Mouse (Mus musculus): ENCODE data around the gene Gm26602. TPM values are rescaled to one million over a fixed set of nuclear protein-coding genes. Genes with fewer than 3 reads are reported as not detected.

Gm26602 gene
- polyA plus RNA-seq (2016; fragmentation: Nextera tagmentation; extraction: Ambion mirVana): 1.4 and 4.0 TPM in 2 replicates

GRCm38 (mm10) chr10:79910556-79910955 lies at the start of gene Gm26602:
Gene Gm26602 (plus strand): TSS chr10:79910856.
- Histone ChIP-seq H3K9me3 (no peaks in the 10 kb centered on the region), H3K36me3 (peaks cover 50% of the 10 kb centered on the region), H3K4me3 (0 out of 2 replicates have a peak within 1 kb of the TSS, but pooled peaks have one; percentile 86), H3K27me3 (ENCODE audit: insufficient read depth, poor library complexity, severe bottlenecking) (no peaks in the 10 kb centered on the region), H3K27ac (no peak within 1 kb of the TSS), H3K4me1 (peaks cover 50% of the 10 kb centered on the region)
- no peak for DNase-seq (ENCODE audit: low spot score)
- WGBS: 94% methylated on average over 4 of the region's 4 CpGs

- H3K27me3 ChIP-seq (ENCODE audit: insufficient read depth, poor library complexity, severe bottlenecking): no peaks in the 10 kb centered on the region
- peaks cover 99% of the 10 kb centered on the region for H3K36me3 ChIP-seq
- 92% methylated on average over 25 of the region's 25 CpGs for WGBS
- no peak overlapping the region for H3K4me3 ChIP-seq
- peaks cover 60% of the 10 kb centered on the region for H3K4me1 ChIP-seq
- no peaks in the 10 kb centered on the region for H3K9me3 ChIP-seq
- H3K27ac ChIP-seq: no peak overlapping the region; the same call in 1 of the 2 replicates
- no peak for DNase-seq (ENCODE audit: low spot score)
Measured at GRCm38 (mm10) chr10:79861230-79862048, 49.2 kb upstream of the Gm26602 start.

GRCm38 (mm10) chr10:79862049-79862788 lies 48.4 kb upstream of the Gm26602 start:
- no peaks in the 10 kb centered on the region for H3K27me3 ChIP-seq (ENCODE audit: insufficient read depth, poor library complexity, severe bottlenecking)
- WGBS: 93% methylated on average over 23 of the region's 23 CpGs
- no peak for DNase-seq (ENCODE audit: low spot score)
- no peak overlapping the region for H3K4me3 ChIP-seq
- H3K4me1 ChIP-seq: peaks cover 59% of the 10 kb centered on the region
- H3K36me3 ChIP-seq: peaks cover 98% of the 10 kb centered on the region
- no peak overlapping the region for H3K27ac ChIP-seq
- H3K9me3 ChIP-seq: no peaks in the 10 kb centered on the region

GRCm38 (mm10) chr10:79862925-79863324 lies 47.7 kb upstream of the Gm26602 start:
- peaks cover 93% of the 10 kb centered on the region for H3K36me3 ChIP-seq
- H3K9me3 ChIP-seq: no peaks in the 10 kb centered on the region
- 81% methylated on average over 10 of the region's 10 CpGs for WGBS
- H3K4me3 ChIP-seq: no peak overlapping the region
- H3K27ac ChIP-seq: no peak overlapping the region
- DNase-seq (ENCODE audit: low spot score): no peak
- H3K27me3 ChIP-seq (ENCODE audit: insufficient read depth, poor library complexity, severe bottlenecking): no peaks in the 10 kb centered on the region
- peaks cover 54% of the 10 kb centered on the region for H3K4me1 ChIP-seq

- peak overlapping the region; percentile 15; the same call in 1 of the 2 replicates for H3K4me3 ChIP-seq
- no peaks in the 10 kb centered on the region for H3K27me3 ChIP-seq (ENCODE audit: insufficient read depth, poor library complexity, severe bottlenecking)
- no peaks in the 10 kb centered on the region for H3K9me3 ChIP-seq
- H3K27ac ChIP-seq: 0 out of 2 replicates have a peak overlapping the region, but pooled peaks have one; percentile 2
- WGBS: 65% methylated on average over 10 of the region's 10 CpGs
- peaks cover 39% of the 10 kb centered on the region for H3K4me1 ChIP-seq
- no peak for DNase-seq (ENCODE audit: low spot score)
- peaks cover 80% of the 10 kb centered on the region for H3K36me3 ChIP-seq
Measured at GRCm38 (mm10) chr10:79864351-79865188, 46.1 kb upstream of the Gm26602 start.

- H3K4me3 ChIP-seq: peak overlapping the region; percentile 15; the same call in 1 of the 2 replicates
- 59% methylated on average over 12 of the region's 12 CpGs for WGBS
- no peak for DNase-seq (ENCODE audit: low spot score)
- no peaks in the 10 kb centered on the region for H3K9me3 ChIP-seq
- 0 out of 2 replicates have a peak overlapping the region, but pooled peaks have one; percentile 2 for H3K27ac ChIP-seq
- peaks cover 34% of the 10 kb centered on the region for H3K4me1 ChIP-seq
- H3K36me3 ChIP-seq: peaks cover 74% of the 10 kb centered on the region
- H3K27me3 ChIP-seq (ENCODE audit: insufficient read depth, poor library complexity, severe bottlenecking): no peaks in the 10 kb centered on the region
Measured at GRCm38 (mm10) chr10:79865189-79865601, 45.5 kb upstream of the Gm26602 start.

GRCm38 (mm10) chr10:79865801-79866295 lies 44.8 kb upstream of the Gm26602 start:
- Histone ChIP-seq H3K4me3 (no peak overlapping the region; the same call in 1 of the 2 replicates), H3K27me3 (ENCODE audit: insufficient read depth, poor library complexity, severe bottlenecking) (no peaks in the 10 kb centered on the region), H3K36me3 (peaks cover 67% of the 10 kb centered on the region), H3K27ac (no peak overlapping the region), H3K4me1 (peaks cover 28% of the 10 kb centered on the region), H3K9me3 (no peaks in the 10 kb centered on the region)
- 70% methylated on average over 19 of the region's 19 CpGs for WGBS
- DNase-seq (ENCODE audit: low spot score): no peak

GRCm38 (mm10) chr10:79866601-79867000 lies 44.1 kb upstream of the Gm26602 start:
- Histone ChIP-seq H3K27ac (no peak overlapping the region), H3K27me3 (ENCODE audit: insufficient read depth, poor library complexity, severe bottlenecking) (no peaks in the 10 kb centered on the region), H3K36me3 (peaks cover 66% of the 10 kb centered on the region), H3K4me1 (peaks cover 24% of the 10 kb centered on the region), H3K9me3 (no peaks in the 10 kb centered on the region), H3K4me3 (no peak overlapping the region)
- no peak for DNase-seq (ENCODE audit: low spot score)
- WGBS: 75% methylated on average over 11 of the region's 11 CpGs

- no peak overlapping the region for H3K27ac ChIP-seq
- peaks cover 34% of the 10 kb centered on the region for H3K4me1 ChIP-seq
- no peaks in the 10 kb centered on the region for H3K9me3 ChIP-seq
- H3K27me3 ChIP-seq (ENCODE audit: insufficient read depth, poor library complexity, severe bottlenecking): peaks cover 12% of the 10 kb centered on the region; the same call in 1 of the 2 replicates
- no peak for DNase-seq (ENCODE audit: low spot score)
- WGBS: 81% methylated on average over 8 of the region's 8 CpGs
- H3K4me3 ChIP-seq: no peak overlapping the region
- H3K36me3 ChIP-seq: peaks cover 18% of the 10 kb centered on the region
Measured at GRCm38 (mm10) chr10:79871845-79872244, 38.8 kb upstream of the Gm26602 start.

- WGBS: 48% methylated on average over 3 of the region's 3 CpGs
- Histone ChIP-seq H3K27ac (no peak overlapping the region), H3K4me3 (peak overlapping the region; percentile 71; the same call in 1 of the 2 replicates), H3K27me3 (ENCODE audit: insufficient read depth, poor library complexity, severe bottlenecking) (peaks cover 12% of the 10 kb centered on the region), H3K36me3 (peaks cover 12% of the 10 kb centered on the region), H3K4me1 (peaks cover 34% of the 10 kb centered on the region), H3K9me3 (no peaks in the 10 kb centered on the region)
- no peak for DNase-seq (ENCODE audit: low spot score)
Measured at GRCm38 (mm10) chr10:79872862-79873261, 37.8 kb upstream of the Gm26602 start.

GRCm38 (mm10) chr10:79873313-79873712 lies 37.3 kb upstream of the Gm26602 start:
- Histone ChIP-seq H3K9me3 (no peaks in the 10 kb centered on the region), H3K4me1 (peaks cover 34% of the 10 kb centered on the region), H3K36me3 (peaks cover 12% of the 10 kb centered on the region), H3K27me3 (ENCODE audit: insufficient read depth, poor library complexity, severe bottlenecking) (peaks cover 12% of the 10 kb centered on the region), H3K4me3 (peak overlapping the region; percentile 71), H3K27ac (0 out of 2 replicates have a peak overlapping the region, but pooled peaks have one; percentile 88)
- DNase-seq (ENCODE audit: low spot score): no peak
- 15% methylated on average over 6 of the region's 6 CpGs for WGBS

GRCm38 (mm10) chr10:79873715-79874289 lies 36.9 kb upstream of the Gm26602 start:
- Histone ChIP-seq H3K4me3 (peak overlapping the region; percentile 71), H3K27me3 (ENCODE audit: insufficient read depth, poor library complexity, severe bottlenecking) (peaks cover 12% of the 10 kb centered on the region), H3K4me1 (peaks cover 34% of the 10 kb centered on the region), H3K27ac (peak overlapping the region; percentile 88), H3K36me3 (peaks cover 12% of the 10 kb centered on the region), H3K9me3 (no peaks in the 10 kb centered on the region)
- WGBS: 5% methylated on average over 26 of the region's 26 CpGs
- no peak for DNase-seq (ENCODE audit: low spot score)

Data from heart, embryonic 10.5 days (tissue).